ENCODE assay signal across 33 mouse cellular contexts in genomic region chr17:35082841-35083576, GRCm38 (mm10). TPM values are rescaled to one million over a fixed set of nuclear protein-coding genes. Genes with fewer than 3 reads are reported as not detected.
DNase-seq lines count a peak whose midpoint lies in the region; ATAC-seq lines count a peak whose summit lies in the region.
"Had no signal": no experiment of that assay in that cellular context is flagged by ENCODE, and none has a peak within 500 bp of the region (broad histone marks: within the 10 kb centered on the region; RNA-seq: fewer than 3 reads in every experiment).

No protein-coding gene starts in this region.

- 0 out of 2 replicates have a peak, but pooled peaks cover 3% of the 10 kb centered on the region for H3K27me3 ChIP-seq in liver, embryonic 11.5 days (replicated peaks; ENCODE audit: control insufficient read depth, insufficient read depth, low read length)
- no peaks in the 10 kb centered on the region for H3K27me3 ChIP-seq in embryonic facial prominence, embryonic 14.5 days (replicated peaks; ENCODE audit: control insufficient read depth, insufficient read depth, low read length)
- H3K27me3 ChIP-seq: embryonic facial prominence, embryonic 15.5 days; forebrain, embryonic 15.5 days; kidney, embryonic 15.5 days; neural tube, embryonic 13.5 days; stomach, embryonic 15.5 days had no signal

- H3K4me3 ChIP-seq in liver, embryonic 11.5 days (ENCODE audit: low read depth, low read length) = no peak overlapping the region
- H3K4me3 ChIP-seq in embryonic facial prominence, embryonic 14.5 days (ENCODE audit: low read depth, low read length) = no peak overlapping the region
- H3K4me3 ChIP-seq: embryonic facial prominence, embryonic 15.5 days; forebrain, embryonic 15.5 days; heart, embryonic 12.5 days; kidney, embryonic 15.5 days; left cerebral cortex, adult 2 months; limb, embryonic 10.5 days; myocyte; neural tube, embryonic 13.5 days; stomach, embryonic 15.5 days had no signal

- 84% methylated on average over 16 of the region's 16 CpGs for WGBS in liver, embryonic 11.5 days
- WGBS in embryonic facial prominence, embryonic 14.5 days = 84% methylated on average over 16 of the region's 16 CpGs

- no peaks in the 10 kb centered on the region for H3K9me3 ChIP-seq in liver, embryonic 11.5 days (ENCODE audit: control insufficient read depth, low read length)
- no peaks in the 10 kb centered on the region for H3K9me3 ChIP-seq in embryonic facial prominence, embryonic 14.5 days (ENCODE audit: control insufficient read depth, low read length)
- H3K9me3 ChIP-seq: embryonic facial prominence, embryonic 15.5 days; forebrain, embryonic 15.5 days; heart, embryonic 12.5 days; kidney, embryonic 15.5 days; limb, embryonic 10.5 days; neural tube, embryonic 13.5 days; stomach, embryonic 15.5 days had no signal

- no peak for ATAC-seq in liver, embryonic 11.5 days (replicated peaks; ENCODE audit: low FRiP score)
- no peak for ATAC-seq in embryonic facial prominence, embryonic 14.5 days (ENCODE audit: low read depth)
- ATAC-seq: CD4-positive, CD25-positive, alpha-beta regulatory T cell, adult 4 months; forebrain, embryonic 15.5 days; hindbrain, postnatal 0 days; intestine, embryonic 16.5 days; midbrain, embryonic 16.5 days; Patski had no signal

- peaks cover 24% of the 10 kb centered on the region for H3K4me1 ChIP-seq in liver, embryonic 11.5 days (replicated peaks; ENCODE audit: control insufficient read depth, insufficient read depth, low read length)
- no peaks in the 10 kb centered on the region for H3K4me1 ChIP-seq in embryonic facial prominence, embryonic 14.5 days (ENCODE audit: control insufficient read depth, insufficient read depth, low read length)

- peak overlapping the region; percentile 15; the same call in 1 of the 2 replicates for H3K9ac ChIP-seq in liver, embryonic 11.5 days (ENCODE audit: low read depth, low read length)
- H3K9ac ChIP-seq in embryonic facial prominence, embryonic 14.5 days (ENCODE audit: low read depth, low read length) = 0 out of 2 replicates have a peak overlapping the region, but pooled peaks have one; percentile 5
- H3K9ac ChIP-seq: embryonic facial prominence, embryonic 15.5 days; forebrain, embryonic 15.5 days; heart, embryonic 12.5 days; kidney, embryonic 15.5 days; lung, embryonic 14.5 days; neural tube, embryonic 13.5 days; stomach, embryonic 15.5 days had no signal

- no peaks in the 10 kb centered on the region for H3K36me3 ChIP-seq in liver, embryonic 11.5 days (ENCODE audit: control insufficient read depth, insufficient read depth, low read length)
- H3K36me3 ChIP-seq in embryonic facial prominence, embryonic 14.5 days (ENCODE audit: control insufficient read depth, insufficient read depth, low read length) = no peaks in the 10 kb centered on the region
- H3K36me3 ChIP-seq: embryonic facial prominence, embryonic 15.5 days; forebrain, embryonic 15.5 days; heart, embryonic 12.5 days; kidney, embryonic 15.5 days; limb, embryonic 10.5 days; neural tube, embryonic 13.5 days; stomach, embryonic 15.5 days had no signal

- DNase-seq in liver, embryonic 11.5 days (ENCODE audit: low spot score) = no peak
- DNase-seq in liver = no peak
- DNase-seq in cerebellum, adult 11-12 months = peak; percentile 86
- DNase-seq in cerebellum, postnatal 10 days = peak; percentile 52 to 57
- no peak for DNase-seq in embryonic facial prominence, embryonic 14.5 days (ENCODE audit: low spot score)
- DNase-seq in gastrocnemius, adult 18-20 months (ENCODE audit: low spot score) = no peak
- no peak for DNase-seq in retina, embryonic 14.5 days (ENCODE audit: low spot score)
- no peak for DNase-seq in kidney, adult 18-20 months
- DNase-seq: adrenal gland, postnatal 36 days; gastrocnemius, postnatal 14 days; heart, adult 11 months; heart, postnatal 10 days; lung, embryonic 14.5 days; lung, postnatal 36 days; right cerebral cortex, postnatal 4 days; thymus, postnatal 36 days had no signal

- H3K27ac ChIP-seq in liver, embryonic 11.5 days (ENCODE audit: low read depth, low read length) = no peak overlapping the region
- no peak overlapping the region for H3K27ac ChIP-seq in embryonic facial prominence, embryonic 14.5 days (replicated peaks; ENCODE audit: low read depth, low read length)
- H3K27ac ChIP-seq: embryonic facial prominence, embryonic 15.5 days; forebrain, embryonic 15.5 days; hindbrain, postnatal 0 days; kidney, embryonic 15.5 days; left cerebral cortex, adult 2 months; limb, embryonic 10.5 days; neural tube, embryonic 13.5 days; stomach, embryonic 15.5 days had no signal

- H3K4me2 ChIP-seq in liver, embryonic 11.5 days = no peak overlapping the region
- no peak overlapping the region for H3K4me2 ChIP-seq in embryonic facial prominence, embryonic 14.5 days (ENCODE audit: low read depth, low read length)
- H3K4me2 ChIP-seq: embryonic facial prominence, embryonic 15.5 days; forebrain, embryonic 15.5 days; heart, embryonic 12.5 days; kidney, embryonic 15.5 days; lung, embryonic 14.5 days; neural tube, embryonic 13.5 days; stomach, embryonic 15.5 days had no signal

RNA-seq across cellular contexts. Expression of gene Ly6g6f, which starts 2.4 kb away (rescaled TPM):
- polyA plus RNA-seq in liver, embryonic 11.5 days (2014; fragmentation: Nextera tagmentation; extraction: Ambion mirVana) = 12.8 and 13.5 TPM in 2 replicates
- polyA plus RNA-seq in embryonic facial prominence, embryonic 14.5 days (2014; fragmentation: Nextera tagmentation; extraction: Ambion mirVana) = 0.18 TPM in 1 of 2 replicates, not detected in the other
- total RNA-seq in gastrocnemius, adult 18-20 months (2021) = not detected
- total RNA-seq: adrenal gland, adult 18-20 months; adrenal gland, postnatal 36 days; gastrocnemius, postnatal 14 days; heart, postnatal 10 days; hindbrain, postnatal 0 days; layer of hippocampus, postnatal 10 days; liver, adult 2 months had no signal
- polyA plus RNA-seq: CD4-positive, CD25-positive, alpha-beta regulatory T cell, adult 4 months; forebrain, embryonic 15.5 days; hindbrain, postnatal 0 days; kidney, embryonic 15.5 days; midbrain, embryonic 16.5 days; myocyte; Patski had no signal

RNA-seq across cellular contexts. Expression of gene Ly6g6d, which starts 5.1 kb away (rescaled TPM):
- 0.44 and 0.78 TPM in 2 replicates for polyA plus RNA-seq in liver, embryonic 11.5 days (2014; fragmentation: Nextera tagmentation; extraction: Ambion mirVana)
- polyA plus RNA-seq in embryonic facial prominence, embryonic 14.5 days (2014; fragmentation: Nextera tagmentation; extraction: Ambion mirVana) = 0.46 and 1.4 TPM in 2 replicates
- 1 to 10 TPM in 1 of 2 experiments, not detected in 1; 3.0 TPM for total RNA-seq in gastrocnemius, adult 18-20 months (2021)
- total RNA-seq: adrenal gland, adult 18-20 months; liver, adult 2 months had no signal
- polyA plus RNA-seq: CD4-positive, CD25-positive, alpha-beta regulatory T cell, adult 4 months; myocyte had no signal

RNA-seq across cellular contexts. Expression of gene Abhd16a, which starts 6.1 kb away (rescaled TPM):
- 71.6 and 79.8 TPM in 2 replicates for polyA plus RNA-seq in liver, embryonic 11.5 days (2014; fragmentation: Nextera tagmentation; extraction: Ambion mirVana)
- polyA plus RNA-seq in embryonic facial prominence, embryonic 14.5 days (2014; fragmentation: Nextera tagmentation; extraction: Ambion mirVana) = 77.2 and 92.3 TPM in 2 replicates
- 10 to 100 TPM; 85.3 to 87.7 TPM for total RNA-seq in gastrocnemius, adult 18-20 months (2021)

RNA-seq across cellular contexts. Expression of gene Ly6g6e, which starts 6.3 kb away (rescaled TPM):
- polyA plus RNA-seq in liver, embryonic 11.5 days (2014; fragmentation: Nextera tagmentation; extraction: Ambion mirVana) = 0.57 TPM in 1 of 2 replicates, not detected in the other
- polyA plus RNA-seq in embryonic facial prominence, embryonic 14.5 days (2014; fragmentation: Nextera tagmentation; extraction: Ambion mirVana) = 9.4 and 11.8 TPM in 2 replicates
- not detected for total RNA-seq in gastrocnemius, adult 18-20 months (2021)
- total RNA-seq: adrenal gland, adult 18-20 months; gastrocnemius, postnatal 14 days; hindbrain, postnatal 0 days had no signal
- polyA plus RNA-seq: CD4-positive, CD25-positive, alpha-beta regulatory T cell, adult 4 months; myocyte; Patski had no signal

RNA-seq across cellular contexts. Expression of gene Mpig6b, which starts 17.0 kb away (rescaled TPM):
- 8.4 and 11.2 TPM in 2 replicates for polyA plus RNA-seq in liver, embryonic 11.5 days (2014; fragmentation: Nextera tagmentation; extraction: Ambion mirVana)
- 0.55 and 0.96 TPM in 2 replicates for polyA plus RNA-seq in embryonic facial prominence, embryonic 14.5 days (2014; fragmentation: Nextera tagmentation; extraction: Ambion mirVana)
- total RNA-seq in gastrocnemius, adult 18-20 months (2021) = not detected
- total RNA-seq: adrenal gland, postnatal 36 days; gastrocnemius, postnatal 14 days; hindbrain, postnatal 0 days; layer of hippocampus, postnatal 10 days; left cerebral cortex, adult 2 months had no signal
- polyA plus RNA-seq: CD4-positive, CD25-positive, alpha-beta regulatory T cell, adult 4 months; liver, adult 2 months; myocyte; Patski had no signal

Comparison
In these comparisons a context has a peak if more than half of its experiments do, and no peak if none do; other contexts are left out.
1. DNase-seq: peak in cerebellum, adult 11-12 months (single experiment) and cerebellum, postnatal 10 days (2 of 2); none in liver, embryonic 11.5 days (single experiment), liver (single experiment), embryonic facial prominence, embryonic 14.5 days (single experiment), gastrocnemius, adult 18-20 months (single experiment), retina, embryonic 14.5 days (single experiment) and kidney, adult 18-20 months (single experiment).
2. RNA of gene Ly6g6f, which starts 2.4 kb away (polyA plus RNA-seq): 12.8 to 13.5 TPM in liver, embryonic 11.5 days; 0.18 TPM in embryonic facial prominence, embryonic 14.5 days; every median in the first group is over 10 times any median in the second.